Mouse (Mus musculus) kidney, postnatal 10 days (tissue): Measurements from ENCODE around the gene Ooep.
"Not testable (repeated sequence)": the region's sequence is repeated elsewhere in the genome, so short reads cannot be mapped to it uniquely, and the experiment has no call there.

Experiments
- DNase-seq: peaks from one replicate; pipeline ENCODE4 v3.0.0; 2021; ENCODE audit warnings: mixed read lengths

The Ooep gene

GRCm38 (mm10) chr9:78365850-78366544 is 12.5 kb downstream of the Ooep start:
- no peak for DNase-seq

- no peak for DNase-seq
Observed at GRCm38 (mm10) chr9:78364701-78365100, 13.8 kb downstream of the Ooep start.

- no peak for DNase-seq
Observed at GRCm38 (mm10) chr9:78363374-78363773, 15.2 kb downstream of the Ooep start.

- DNase-seq = no peak
Observed at GRCm38 (mm10) chr9:78360484-78360872, 18.0 kb downstream of the Ooep start.

- no peak for DNase-seq
Observed at GRCm38 (mm10) chr9:78359750-78360483, 18.6 kb downstream of the Ooep start.

GRCm38 (mm10) chr9:78358053-78358452 is 20.5 kb downstream of the Ooep start:
- peak; percentile 86 for DNase-seq

- no peak for DNase-seq
Observed at GRCm38 (mm10) chr9:78355611-78356010, 22.9 kb downstream of the Ooep start, which contains the start of gene Gsta2. Gene Gsta2, minus strand, starts transcription at chr9:78355788.

- peak; percentile 32 for DNase-seq
Observed at GRCm38 (mm10) chr9:78354665-78355578, 23.6 kb downstream of the Ooep start.

- no peak for DNase-seq
Observed at GRCm38 (mm10) chr9:78351504-78352220, 26.9 kb downstream of the Ooep start.

- DNase-seq = not testable (repeated sequence)
Observed at GRCm38 (mm10) chr9:78350007-78350406, 28.5 kb downstream of the Ooep start.

GRCm38 (mm10) chr9:78349141-78349540 is 29.4 kb downstream of the Ooep start:
- not testable (repeated sequence) for DNase-seq

GRCm38 (mm10) chr9:78348206-78349004 is 30.1 kb downstream of the Ooep start:
- DNase-seq = peak; percentile 69

GRCm38 (mm10) chr9:78347004-78347403 is 31.5 kb downstream of the Ooep start:
- no peak for DNase-seq

- DNase-seq = not testable (repeated sequence)
Observed at GRCm38 (mm10) chr9:78345235-78345634, 33.3 kb downstream of the Ooep start.

GRCm38 (mm10) chr9:78343055-78343454 is 35.5 kb downstream of the Ooep start:
- DNase-seq = not testable (repeated sequence)

- not testable (repeated sequence) for DNase-seq
Observed at GRCm38 (mm10) chr9:78342494-78342893, 36.0 kb downstream of the Ooep start.

GRCm38 (mm10) chr9:78340324-78340723 is 38.2 kb downstream of the Ooep start:
- peak; percentile 61 for DNase-seq

- peak; percentile 27 for DNase-seq
Observed at GRCm38 (mm10) chr9:78337050-78337449, 41.5 kb downstream of the Ooep start.

GRCm38 (mm10) chr9:78327289-78327688 is 51.2 kb downstream of the Ooep start, which contains the start of gene Omt2b:
Gene Omt2b, plus strand, starts transcription at chr9:78327589.
- DNase-seq = not testable (repeated sequence)
